Mouse (Mus musculus): ENCODE results near the gene Ccdc62. TPM values are rescaled to one million over a fixed set of nuclear protein-coding genes. Genes with fewer than 3 reads are reported as not detected.

The Ccdc62 gene
- polyA plus RNA-seq, 1 experiment from 2014 or later = 4.9 TPM

DNA sequence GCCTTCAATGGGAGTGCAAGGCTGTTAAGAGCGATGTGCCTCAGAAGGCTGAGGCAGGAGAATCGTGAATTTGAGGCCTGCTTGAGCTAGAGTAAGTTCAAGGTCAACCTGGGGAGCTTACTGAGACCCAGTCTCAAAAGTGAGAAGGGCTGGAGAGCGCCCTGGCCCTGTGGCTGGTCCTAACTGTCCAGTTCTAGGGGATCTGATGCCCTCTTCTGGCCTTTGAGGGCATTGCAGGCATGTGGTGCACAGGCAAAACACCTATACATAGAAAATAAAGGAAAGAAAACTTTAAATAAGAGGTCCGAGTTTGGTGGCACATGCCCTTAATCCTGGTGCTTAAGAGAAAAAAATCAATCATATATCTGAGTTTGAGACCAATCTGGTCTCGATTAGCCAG, 62.3 kb downstream of the Ccdc62 start:
- Histone ChIP-seq H3K27ac (ENCODE audit: low read length) (peak overlapping the region; percentile 77), H3K9me3 (ENCODE audit: control insufficient read depth, low read length) (no peaks in the 10 kb centered on the region), H3K9ac (replicated peaks; ENCODE audit: low read depth, low read length) (no peak overlapping the region), H3K36me3 (ENCODE audit: control insufficient read depth, insufficient read depth) (no peaks in the 10 kb centered on the region), H3K4me3 (replicated peaks; ENCODE audit: low read length) (no peak overlapping the region), H3K27me3 (replicated peaks; ENCODE audit: control insufficient read depth, insufficient read depth, low read length) (no peaks in the 10 kb centered on the region), H3K4me1 (replicated peaks; ENCODE audit: control insufficient read depth, insufficient read depth, low read length) (peaks cover 21% of the 10 kb centered on the region), H3K4me2 (ENCODE audit: low read length) (no peak overlapping the region)
- peak; percentile 51; the same call in 1 of the 2 replicates for ATAC-seq
- WGBS = 28% methylated on average over 5 of the region's 5 CpGs

DNA sequence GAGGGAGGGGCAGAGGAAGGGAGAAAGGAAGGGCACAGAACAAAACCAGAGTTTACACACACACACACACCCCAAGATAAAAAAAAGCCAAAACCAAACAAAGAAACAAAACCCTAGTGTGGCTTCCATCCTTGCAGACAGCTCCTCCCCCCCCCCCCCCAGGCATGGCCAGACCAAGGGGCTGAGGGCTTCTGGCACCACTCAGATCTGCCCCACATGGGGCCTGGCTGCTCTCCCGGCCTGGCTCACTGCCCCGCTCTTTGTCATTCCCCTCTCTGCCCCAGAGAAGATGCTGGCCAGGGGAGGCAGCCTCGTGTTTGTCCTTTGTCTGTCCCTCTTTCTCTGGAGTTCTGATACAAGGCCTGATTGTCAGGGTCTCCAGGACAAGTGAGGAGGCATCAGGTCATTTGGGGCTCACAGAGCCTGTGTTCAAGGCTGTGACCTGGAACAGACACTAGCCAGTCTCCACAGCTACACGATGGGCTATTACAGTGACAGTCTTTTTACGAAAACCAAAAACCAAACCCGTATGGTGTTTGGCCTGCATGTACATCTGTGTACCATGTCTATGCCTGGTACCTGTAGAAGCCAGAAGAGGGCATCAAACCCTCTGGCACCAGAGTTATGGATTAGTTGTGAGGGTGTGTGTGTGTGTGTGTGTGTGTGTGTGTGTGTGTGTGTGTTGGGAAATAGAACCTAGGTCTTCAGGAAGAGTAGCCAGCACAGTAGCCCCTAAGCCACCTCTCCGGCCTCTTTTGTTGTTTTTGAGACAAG, 63.0 kb downstream of the Ccdc62 start:
- Histone ChIP-seq H3K4me2 (ENCODE audit: low read length) (no peak overlapping the region), H3K4me1 (replicated peaks; ENCODE audit: control insufficient read depth, insufficient read depth, low read length) (peaks cover 23% of the 10 kb centered on the region), H3K27ac (ENCODE audit: low read length) (peak overlapping the region; percentile 77), H3K27me3 (replicated peaks; ENCODE audit: control insufficient read depth, insufficient read depth, low read length) (no peaks in the 10 kb centered on the region), H3K9me3 (ENCODE audit: control insufficient read depth, low read length) (no peaks in the 10 kb centered on the region), H3K9ac (replicated peaks; ENCODE audit: low read depth, low read length) (peak overlapping the region; percentile 7), H3K4me3 (replicated peaks; ENCODE audit: low read length) (no peak overlapping the region), H3K36me3 (ENCODE audit: control insufficient read depth, insufficient read depth) (no peaks in the 10 kb centered on the region)
- peak; percentile 79 for ATAC-seq
- 42% methylated on average over 7 of the region's 7 CpGs for WGBS

DNA sequence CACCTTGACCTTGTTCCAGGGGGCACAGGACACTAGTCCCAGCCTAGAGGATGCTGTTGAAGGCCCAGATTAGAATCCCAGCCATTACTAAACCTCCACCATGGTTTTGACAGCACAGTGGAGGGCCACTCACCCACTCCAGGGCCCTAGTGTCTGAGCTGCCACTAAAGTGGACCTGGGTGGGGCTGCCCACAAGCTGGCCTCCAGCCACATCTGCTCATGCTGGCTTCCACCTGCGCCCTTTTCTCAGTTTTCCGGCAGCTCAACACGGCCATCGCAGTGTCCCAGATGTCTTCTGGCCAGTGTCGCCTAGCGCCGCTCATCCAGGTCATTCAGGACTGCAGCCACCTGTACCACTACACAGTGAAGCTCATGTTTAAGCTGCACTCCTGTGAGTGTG, 64.0 kb downstream of the Ccdc62 start:
- H3K9me3 ChIP-seq (ENCODE audit: control insufficient read depth, low read length) = no peaks in the 10 kb centered on the region
- peaks cover 23% of the 10 kb centered on the region for H3K4me1 ChIP-seq (replicated peaks; ENCODE audit: control insufficient read depth, insufficient read depth, low read length)
- ATAC-seq = no peak
- H3K36me3 ChIP-seq (ENCODE audit: control insufficient read depth, insufficient read depth) = no peaks in the 10 kb centered on the region
- peak overlapping the region; percentile 77; the same call in 1 of the 2 replicates for H3K27ac ChIP-seq (ENCODE audit: low read length)
- H3K9ac ChIP-seq (replicated peaks; ENCODE audit: low read depth, low read length) = no peak overlapping the region
- WGBS = 85% methylated on average over 7 of the region's 7 CpGs
- H3K4me3 ChIP-seq (replicated peaks; ENCODE audit: low read length) = no peak overlapping the region
- no peak overlapping the region for H3K4me2 ChIP-seq (ENCODE audit: low read length)
- H3K27me3 ChIP-seq (replicated peaks; ENCODE audit: control insufficient read depth, insufficient read depth, low read length) = no peaks in the 10 kb centered on the region

DNA sequence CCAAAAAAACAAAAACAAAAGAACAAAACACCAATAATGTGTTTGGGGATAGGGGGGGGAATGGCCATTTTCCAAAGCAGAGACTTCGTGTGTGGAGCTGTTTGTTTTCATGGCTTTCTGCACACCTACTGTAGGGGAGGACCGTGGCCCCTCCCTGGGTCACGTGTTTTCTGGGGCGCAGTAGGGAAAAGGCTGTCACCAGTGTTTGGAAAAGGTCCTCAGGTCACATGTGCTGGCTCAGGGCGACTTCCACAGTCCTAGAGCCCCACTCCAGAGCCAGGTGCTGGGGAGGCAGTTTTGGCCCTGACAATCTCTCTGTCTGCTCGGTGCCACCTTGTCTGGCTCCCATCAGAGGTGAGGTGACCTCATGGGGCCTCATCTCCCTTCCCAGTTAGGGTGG, 64.9 kb downstream of the Ccdc62 start:
- Histone ChIP-seq H3K4me2 (ENCODE audit: low read length) (no peak overlapping the region), H3K4me3 (replicated peaks; ENCODE audit: low read length) (no peak overlapping the region), H3K4me1 (replicated peaks; ENCODE audit: control insufficient read depth, insufficient read depth, low read length) (peaks cover 23% of the 10 kb centered on the region), H3K36me3 (ENCODE audit: control insufficient read depth, insufficient read depth) (no peaks in the 10 kb centered on the region), H3K27me3 (replicated peaks; ENCODE audit: control insufficient read depth, insufficient read depth, low read length) (no peaks in the 10 kb centered on the region), H3K9me3 (ENCODE audit: control insufficient read depth, low read length) (no peaks in the 10 kb centered on the region), H3K9ac (replicated peaks; ENCODE audit: low read depth, low read length) (no peak overlapping the region), H3K27ac (ENCODE audit: low read length) (no peak overlapping the region)
- no peak for ATAC-seq
- WGBS = 79% methylated on average over 6 of the region's 6 CpGs

- Histone ChIP-seq H3K27ac (ENCODE audit: low read length) (no peak overlapping the region), H3K9ac (replicated peaks; ENCODE audit: low read depth, low read length) (no peak overlapping the region), H3K4me3 (replicated peaks; ENCODE audit: low read length) (no peak overlapping the region), H3K4me2 (ENCODE audit: low read length) (no peak overlapping the region), H3K9me3 (ENCODE audit: control insufficient read depth, low read length) (no peaks in the 10 kb centered on the region), H3K27me3 (replicated peaks; ENCODE audit: control insufficient read depth, insufficient read depth, low read length) (no peaks in the 10 kb centered on the region), H3K4me1 (replicated peaks; ENCODE audit: control insufficient read depth, insufficient read depth, low read length) (peaks cover 23% of the 10 kb centered on the region), H3K36me3 (ENCODE audit: control insufficient read depth, insufficient read depth) (no peaks in the 10 kb centered on the region)
- no peak for ATAC-seq
- WGBS = 82% methylated on average over 10 of the region's 10 CpGs
Measured at GRCm38 (mm10) chr5:123996194-123996593, 65.7 kb downstream of the Ccdc62 start.

DNA sequence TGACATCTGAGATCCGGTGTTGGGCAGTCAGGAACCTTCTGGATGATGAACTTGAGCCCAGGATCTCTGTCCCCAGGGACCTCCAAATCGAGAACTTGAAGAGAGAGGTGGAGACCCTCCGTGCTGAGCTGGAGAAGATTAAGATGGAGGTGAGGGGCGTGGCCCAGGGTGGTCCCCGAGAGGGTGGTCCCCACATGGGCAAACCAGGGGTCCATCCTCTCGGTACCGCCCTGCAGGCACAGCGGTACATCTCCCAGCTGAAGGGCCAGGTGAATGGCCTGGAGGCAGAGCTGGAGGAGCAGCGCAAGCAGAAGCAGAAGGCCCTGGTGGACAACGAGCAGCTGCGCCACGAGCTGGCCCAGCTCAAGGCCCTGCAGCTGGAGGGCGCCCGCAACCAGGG, 66.2 kb downstream of the Ccdc62 start:
- Histone ChIP-seq H3K4me1 (replicated peaks; ENCODE audit: control insufficient read depth, insufficient read depth, low read length) (peaks cover 23% of the 10 kb centered on the region), H3K27ac (ENCODE audit: low read length) (no peak overlapping the region), H3K9ac (replicated peaks; ENCODE audit: low read depth, low read length) (no peak overlapping the region), H3K27me3 (replicated peaks; ENCODE audit: control insufficient read depth, insufficient read depth, low read length) (no peaks in the 10 kb centered on the region), H3K4me2 (ENCODE audit: low read length) (no peak overlapping the region), H3K36me3 (ENCODE audit: control insufficient read depth, insufficient read depth) (no peaks in the 10 kb centered on the region), H3K9me3 (ENCODE audit: control insufficient read depth, low read length) (no peaks in the 10 kb centered on the region), H3K4me3 (replicated peaks; ENCODE audit: low read length) (no peak overlapping the region)
- 89% methylated on average over 14 of the region's 14 CpGs for WGBS
- ATAC-seq = no peak

DNA sequence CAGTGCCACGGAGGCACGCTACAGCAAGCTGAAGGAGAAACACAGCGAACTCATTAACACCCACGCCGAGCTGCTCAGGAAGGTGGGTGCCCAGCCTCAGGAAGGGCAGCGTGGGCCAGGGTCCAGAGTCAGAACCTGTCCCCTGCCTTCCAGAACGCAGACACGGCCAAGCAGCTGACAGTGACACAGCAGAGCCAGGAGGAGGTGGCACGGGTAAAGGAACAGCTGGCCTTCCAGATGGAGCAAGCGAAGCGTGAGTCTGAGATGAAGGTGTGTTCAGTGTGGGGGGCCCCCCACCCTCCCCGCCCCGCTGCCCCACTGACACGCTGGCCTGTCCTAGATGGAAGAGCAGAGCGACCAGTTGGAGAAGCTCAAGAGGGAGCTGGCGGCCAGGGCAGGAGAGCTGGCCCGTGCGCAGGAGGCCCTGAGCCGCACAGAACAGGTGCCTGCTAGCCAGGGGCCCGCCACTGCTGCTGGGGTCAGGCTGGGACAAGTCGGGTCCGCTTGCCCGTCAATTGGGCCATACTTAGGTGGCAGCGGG, 66.8 kb downstream of the Ccdc62 start:
- ATAC-seq = no peak
- no peaks in the 10 kb centered on the region for H3K9me3 ChIP-seq (ENCODE audit: control insufficient read depth, low read length)
- H3K27me3 ChIP-seq (replicated peaks; ENCODE audit: control insufficient read depth, insufficient read depth, low read length) = no peaks in the 10 kb centered on the region
- H3K4me2 ChIP-seq (ENCODE audit: low read length) = no peak overlapping the region
- no peak overlapping the region for H3K4me3 ChIP-seq (replicated peaks; ENCODE audit: low read length)
- H3K4me1 ChIP-seq (replicated peaks; ENCODE audit: control insufficient read depth, insufficient read depth, low read length) = peaks cover 21% of the 10 kb centered on the region
- 62% methylated on average over 24 of the region's 24 CpGs for WGBS
- no peaks in the 10 kb centered on the region for H3K36me3 ChIP-seq (ENCODE audit: control insufficient read depth, insufficient read depth)
- H3K27ac ChIP-seq (ENCODE audit: low read length) = peak overlapping the region; percentile 12; the same call in 1 of the 2 replicates
- no peak overlapping the region for H3K9ac ChIP-seq (replicated peaks; ENCODE audit: low read depth, low read length)

GRCm38 (mm10) chr5:123997811-123998210, 67.3 kb downstream of the Ccdc62 start:
- Histone ChIP-seq H3K4me3 (replicated peaks; ENCODE audit: low read length) (no peak overlapping the region), H3K4me2 (ENCODE audit: low read length) (no peak overlapping the region), H3K27ac (ENCODE audit: low read length) (peak overlapping the region; percentile 12; the same call in 1 of the 2 replicates), H3K9ac (replicated peaks; ENCODE audit: low read depth, low read length) (no peak overlapping the region), H3K4me1 (replicated peaks; ENCODE audit: control insufficient read depth, insufficient read depth, low read length) (peaks cover 17% of the 10 kb centered on the region), H3K9me3 (ENCODE audit: control insufficient read depth, low read length) (no peaks in the 10 kb centered on the region), H3K36me3 (ENCODE audit: control insufficient read depth, insufficient read depth) (no peaks in the 10 kb centered on the region), H3K27me3 (replicated peaks; ENCODE audit: control insufficient read depth, insufficient read depth, low read length) (no peaks in the 10 kb centered on the region)
- WGBS = 50% methylated on average over 16 of the region's 16 CpGs
- ATAC-seq = no peak

GRCm38 (mm10) chr5:123998370-123998769, 67.9 kb downstream of the Ccdc62 start:
- no peaks in the 10 kb centered on the region for H3K36me3 ChIP-seq (ENCODE audit: control insufficient read depth, insufficient read depth)
- WGBS = 90% methylated on average over 10 of the region's 10 CpGs
- H3K27me3 ChIP-seq (replicated peaks; ENCODE audit: control insufficient read depth, insufficient read depth, low read length) = no peaks in the 10 kb centered on the region
- H3K27ac ChIP-seq (ENCODE audit: low read length) = no peak overlapping the region
- no peaks in the 10 kb centered on the region for H3K9me3 ChIP-seq (ENCODE audit: control insufficient read depth, low read length)
- H3K4me2 ChIP-seq (ENCODE audit: low read length) = no peak overlapping the region
- peaks cover 18% of the 10 kb centered on the region for H3K4me1 ChIP-seq (replicated peaks; ENCODE audit: control insufficient read depth, insufficient read depth, low read length)
- no peak for ATAC-seq
- no peak overlapping the region for H3K4me3 ChIP-seq (replicated peaks; ENCODE audit: low read length)
- no peak overlapping the region for H3K9ac ChIP-seq (replicated peaks; ENCODE audit: low read depth, low read length)
